Mouse (Mus musculus) kidney, adult 8-10 months (tissue): ENCODE data around the gene Nr4a3.

Experiments used
- DNase-seq, 2 experiments: peaks; one replicate each; pipeline ENCODE4 v3.0.0; 2022

Nr4a3 gene

GRCm38 (mm10) chr4:48050442-48050841, 5.5 kb downstream of the Nr4a3 start:
- DNase-seq: no peak

- no peak for DNase-seq
Measured at GRCm38 (mm10) chr4:48051086-48051673, 6.2 kb downstream of the Nr4a3 start.

GRCm38 (mm10) chr4:48051674-48052121, 6.7 kb downstream of the Nr4a3 start:
- DNase-seq: no peak

- no peak for DNase-seq
Measured at GRCm38 (mm10) chr4:48061716-48062115, 16.8 kb downstream of the Nr4a3 start.

- no peak for DNase-seq
Measured at GRCm38 (mm10) chr4:48064311-48064710, 19.4 kb downstream of the Nr4a3 start.

- no peak for DNase-seq
Measured at GRCm38 (mm10) chr4:48066676-48067075, 21.7 kb downstream of the Nr4a3 start.

- no peak for DNase-seq
Measured at GRCm38 (mm10) chr4:48069111-48069510, 24.2 kb downstream of the Nr4a3 start.

GRCm38 (mm10) chr4:48072006-48072405, 27.1 kb downstream of the Nr4a3 start:
- DNase-seq: no peak

GRCm38 (mm10) chr4:48073325-48073724, 28.4 kb downstream of the Nr4a3 start:
- DNase-seq: no peak

GRCm38 (mm10) chr4:48074451-48075240, 29.7 kb downstream of the Nr4a3 start:
- DNase-seq: no peak

GRCm38 (mm10) chr4:48076693-48077471, 31.9 kb downstream of the Nr4a3 start:
- DNase-seq: peak; percentile 13 to 24

GRCm38 (mm10) chr4:48078213-48078612, 33.3 kb downstream of the Nr4a3 start:
- DNase-seq: no peak

GRCm38 (mm10) chr4:48079285-48080039, 34.5 kb downstream of the Nr4a3 start:
- DNase-seq: no peak

GRCm38 (mm10) chr4:48083452-48083851, 38.5 kb downstream of the Nr4a3 start:
- DNase-seq: no peak

GRCm38 (mm10) chr4:48086609-48087008, 41.7 kb downstream of the Nr4a3 start:
- DNase-seq: no peak

GRCm38 (mm10) chr4:48087497-48087896, 42.5 kb downstream of the Nr4a3 start:
- no peak for DNase-seq

- no peak for DNase-seq
Measured at GRCm38 (mm10) chr4:48093221-48093620, 48.3 kb downstream of the Nr4a3 start.

- DNase-seq: no peak
Measured at GRCm38 (mm10) chr4:48100217-48100616, 55.3 kb downstream of the Nr4a3 start.

GRCm38 (mm10) chr4:48101981-48102380, 57.0 kb downstream of the Nr4a3 start:
- no peak for DNase-seq

- no peak for DNase-seq
Measured at GRCm38 (mm10) chr4:48105387-48105786, 60.4 kb downstream of the Nr4a3 start.

- DNase-seq: no peak
Measured at GRCm38 (mm10) chr4:48107086-48107485, 62.1 kb downstream of the Nr4a3 start.

GRCm38 (mm10) chr4:48108591-48108990, 63.6 kb downstream of the Nr4a3 start:
- no peak for DNase-seq

GRCm38 (mm10) chr4:48110331-48110730, 65.4 kb downstream of the Nr4a3 start:
- DNase-seq: no peak
